In genomic region chr1:154065336-154066329, GRCm38 (mm10) we compare ENCODE assay signal across 8 mouse cellular contexts.
A peak's percentile ranks its signal among the peaks of the same experiment; 100 is the strongest.
DNase-seq lines count a peak whose midpoint lies in the region; ATAC-seq lines count a peak whose summit lies in the region.
"Had no signal": no experiment of that assay in that cellular context is flagged by ENCODE, and none has a peak within 500 bp of the region (broad histone marks: within the 10 kb centered on the region; RNA-seq: fewer than 3 reads in every experiment).

No protein-coding gene starts in this region.

- H3K9ac ChIP-seq in midbrain, embryonic 11.5 days (ENCODE audit: low read length): no peak overlapping the region
- no peak overlapping the region for H3K9ac ChIP-seq in stomach, embryonic 15.5 days
- no peak overlapping the region for H3K9ac ChIP-seq in hindbrain, embryonic 13.5 days

- no peak overlapping the region for H3K4me3 ChIP-seq in midbrain, embryonic 10.5 days
- no peak overlapping the region for H3K4me3 ChIP-seq in midbrain, embryonic 11.5 days (ENCODE audit: low read depth, low read length)
- no peak overlapping the region for H3K4me3 ChIP-seq in stomach, embryonic 15.5 days (replicated peaks)
- H3K4me3 ChIP-seq in hindbrain, embryonic 13.5 days: no peak overlapping the region
- H3K4me3 ChIP-seq: erythroblast, embryonic 14.5 days had no signal

- DNase-seq in midbrain, embryonic 10.5 days (ENCODE audit: low spot score): peak; percentile 14
- no peak for DNase-seq in midbrain, embryonic 11.5 days (ENCODE audit: low spot score, missing footprints)
- DNase-seq in frontal cortex, postnatal 10 days (ENCODE audit: low spot score in 2 of 2): peak; percentile 15 to 17
- DNase-seq in kidney, adult 9 months: peak; percentile 41
- no peak for DNase-seq in cerebellum, adult 11-12 months

- ATAC-seq in midbrain, embryonic 11.5 days (ENCODE audit: low FRiP score): no peak
- peak; percentile 22; the same call in 1 of the 2 replicates for ATAC-seq in stomach, embryonic 15.5 days (ENCODE audit: insufficient read depth, low FRiP score, low read depth)
- no peak for ATAC-seq in hindbrain, embryonic 13.5 days (ENCODE audit: low FRiP score)

- no peaks in the 10 kb centered on the region for H3K9me3 ChIP-seq in midbrain, embryonic 10.5 days (replicated peaks)
- no peaks in the 10 kb centered on the region for H3K9me3 ChIP-seq in midbrain, embryonic 11.5 days (ENCODE audit: control insufficient read depth, low read length)
- H3K9me3 ChIP-seq in stomach, embryonic 15.5 days: no peaks in the 10 kb centered on the region
- H3K9me3 ChIP-seq in hindbrain, embryonic 13.5 days: no peaks in the 10 kb centered on the region

- H3K4me1 ChIP-seq in midbrain, embryonic 10.5 days: peaks cover 3% of the 10 kb centered on the region; the same call in 1 of the 2 replicates
- H3K4me1 ChIP-seq in midbrain, embryonic 11.5 days (ENCODE audit: control insufficient read depth, insufficient read depth, low read length): no peaks in the 10 kb centered on the region
- no peaks in the 10 kb centered on the region for H3K4me1 ChIP-seq in stomach, embryonic 15.5 days
- H3K4me1 ChIP-seq in hindbrain, embryonic 13.5 days (replicated peaks): no peaks in the 10 kb centered on the region

- 74% methylated on average over 18 of the region's 18 CpGs for WGBS in midbrain, embryonic 10.5 days
- WGBS in midbrain, embryonic 11.5 days: 81% methylated on average over 18 of the region's 18 CpGs
- WGBS in stomach, embryonic 15.5 days: 70% methylated on average over 18 of the region's 18 CpGs
- WGBS in hindbrain, embryonic 13.5 days: 77% methylated on average over 18 of the region's 18 CpGs

- H3K4me2 ChIP-seq in midbrain, embryonic 11.5 days: no peak overlapping the region
- H3K4me2 ChIP-seq in stomach, embryonic 15.5 days: no peak overlapping the region
- H3K4me2 ChIP-seq in hindbrain, embryonic 13.5 days: no peak overlapping the region

- no peaks in the 10 kb centered on the region for H3K36me3 ChIP-seq in midbrain, embryonic 10.5 days
- no peaks in the 10 kb centered on the region for H3K36me3 ChIP-seq in midbrain, embryonic 11.5 days (ENCODE audit: control insufficient read depth, insufficient read depth, low read length)
- no peaks in the 10 kb centered on the region for H3K36me3 ChIP-seq in stomach, embryonic 15.5 days
- H3K36me3 ChIP-seq in hindbrain, embryonic 13.5 days: no peaks in the 10 kb centered on the region

- no peak overlapping the region for H3K27ac ChIP-seq in midbrain, embryonic 10.5 days (replicated peaks)
- H3K27ac ChIP-seq in midbrain, embryonic 11.5 days (ENCODE audit: low read depth, low read length): no peak overlapping the region
- H3K27ac ChIP-seq in stomach, embryonic 15.5 days: no peak overlapping the region
- H3K27ac ChIP-seq in hindbrain, embryonic 13.5 days: no peak overlapping the region

- no peaks in the 10 kb centered on the region for H3K27me3 ChIP-seq in midbrain, embryonic 10.5 days (ENCODE audit: low read depth, poor library complexity, severe bottlenecking)
- H3K27me3 ChIP-seq in midbrain, embryonic 11.5 days (ENCODE audit: control insufficient read depth, insufficient read depth, low read length): no peaks in the 10 kb centered on the region
- H3K27me3 ChIP-seq in stomach, embryonic 15.5 days (replicated peaks): no peaks in the 10 kb centered on the region
- no peaks in the 10 kb centered on the region for H3K27me3 ChIP-seq in hindbrain, embryonic 13.5 days

Comparison
In these comparisons a context has a peak if more than half of its experiments do, and no peak if none do; other contexts are left out.
1. DNase-seq: peak in midbrain, embryonic 10.5 days (single experiment), frontal cortex, postnatal 10 days (2 of 2) and kidney, adult 9 months (single experiment); none in midbrain, embryonic 11.5 days (single experiment) and cerebellum, adult 11-12 months (single experiment).